Mouse (Mus musculus): ENCODE measurements around the gene Rp9. TPM values are rescaled to one million over a fixed set of nuclear protein-coding genes. Genes with fewer than 3 reads are reported as not detected.
"Not testable (repeated sequence)": the region's sequence is repeated elsewhere in the genome, so short reads cannot be mapped to it uniquely, and the experiment has no call there.

Gene Rp9
- polyA plus RNA-seq, 2 experiments, result 32.5 to 34.1 TPM

DNA sequence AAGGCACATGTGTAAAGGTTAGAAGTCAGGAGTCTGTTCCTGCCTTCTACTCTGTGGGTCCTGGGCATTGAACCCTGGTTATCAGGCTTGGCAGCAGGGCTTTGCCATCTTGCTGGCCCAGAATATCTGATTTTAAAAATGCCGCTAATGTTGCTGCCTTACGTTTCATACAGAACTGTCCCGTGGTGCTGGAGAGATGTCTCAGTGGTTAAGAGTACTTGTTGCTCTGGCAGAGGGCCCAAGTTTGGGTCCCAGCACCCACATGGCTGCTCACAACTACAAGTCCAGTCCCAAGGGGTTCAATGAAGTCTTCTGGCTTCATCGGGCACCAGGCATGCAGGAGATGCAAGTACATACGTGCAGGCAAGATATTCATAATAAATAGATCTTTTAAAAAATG lies 3.3 kb downstream of the Rp9 start:
- ATAC-seq (ENCODE audit: insufficient read depth) (no peak), DNase-seq (ENCODE audit: low read depth in 3 of 3, low spot score in 3 of 3) (no peak)
- 78% methylated on average over 5 of the region's 5 CpGs for WGBS (ENCODE audit: insufficient replicate concordance)
- H3K9me3 ChIP-seq (ENCODE audit: control insufficient read depth, low read length), result no peaks in the 10 kb centered on the region
- H3K27ac ChIP-seq, result no peak overlapping the region
- no peak overlapping the region for H3K4me2 ChIP-seq (ENCODE audit: low read depth)
- H3K36me3 ChIP-seq (replicated peaks; ENCODE audit: control insufficient read depth, insufficient read depth, low read depth), result peaks cover 5% of the 10 kb centered on the region; the same call in 1 of the 2 replicates
- H3K4me3 ChIP-seq (ENCODE audit: insufficient read depth in 1 of 2, low read depth in 2 of 2, low read length in 2 of 2), result no peak overlapping the region
- H3K9ac ChIP-seq (replicated peaks), result no peak overlapping the region
- H3K27me3 ChIP-seq (ENCODE audit: control insufficient read depth, insufficient read depth, low read length), result no peaks in the 10 kb centered on the region
- TF ChIP-seq CTCF (IDR thresholded peaks at IDR 0.05; ENCODE audit: low read depth) (no peak), EP300 (IDR thresholded peaks at IDR 0.05; ENCODE audit: low read depth) (no peak)
- peaks cover 0 to 5% of the 10 kb centered on the region in 2 experiments; a peak in 1 of 4 replicates for H3K4me1 ChIP-seq (replicated peaks; ENCODE audit: control insufficient read depth in 2 of 2, insufficient read depth in 2 of 2, low read length in 1 of 2)

- H3K9ac ChIP-seq (replicated peaks), result no peak overlapping the region
- H3K4me1 ChIP-seq (replicated peaks; ENCODE audit: control insufficient read depth in 2 of 2, insufficient read depth in 2 of 2, low read length in 1 of 2), result no peaks in the 10 kb centered on the region; a peak in 1 of 4 replicates
- no peak for ATAC-seq (ENCODE audit: insufficient read depth)
- no peak overlapping the region for H3K4me3 ChIP-seq (ENCODE audit: insufficient read depth in 1 of 2, low read depth in 2 of 2, low read length in 2 of 2)
- peaks cover 8% of the 10 kb centered on the region; the same call in 1 of the 2 replicates for H3K36me3 ChIP-seq (replicated peaks; ENCODE audit: control insufficient read depth, insufficient read depth, low read depth)
- H3K27ac ChIP-seq, result no peak overlapping the region
- DNase-seq (ENCODE audit: low read depth in 3 of 3, low spot score in 3 of 3), result no peak
- H3K9me3 ChIP-seq (ENCODE audit: control insufficient read depth, low read length), result no peaks in the 10 kb centered on the region
- H3K27me3 ChIP-seq (ENCODE audit: control insufficient read depth, insufficient read depth, low read length), result no peaks in the 10 kb centered on the region
- TF ChIP-seq EP300 (IDR thresholded peaks at IDR 0.05; ENCODE audit: low read depth), result no peak
- no peak for TF ChIP-seq CTCF (IDR thresholded peaks at IDR 0.05; ENCODE audit: low read depth)
- no peak overlapping the region for H3K4me2 ChIP-seq (ENCODE audit: low read depth)
- 73% methylated on average over 3 of the region's 3 CpGs for WGBS (ENCODE audit: insufficient replicate concordance)
Observed at GRCm38 (mm10) chr9:22461946-22462345, 7.6 kb downstream of the Rp9 start.

DNA sequence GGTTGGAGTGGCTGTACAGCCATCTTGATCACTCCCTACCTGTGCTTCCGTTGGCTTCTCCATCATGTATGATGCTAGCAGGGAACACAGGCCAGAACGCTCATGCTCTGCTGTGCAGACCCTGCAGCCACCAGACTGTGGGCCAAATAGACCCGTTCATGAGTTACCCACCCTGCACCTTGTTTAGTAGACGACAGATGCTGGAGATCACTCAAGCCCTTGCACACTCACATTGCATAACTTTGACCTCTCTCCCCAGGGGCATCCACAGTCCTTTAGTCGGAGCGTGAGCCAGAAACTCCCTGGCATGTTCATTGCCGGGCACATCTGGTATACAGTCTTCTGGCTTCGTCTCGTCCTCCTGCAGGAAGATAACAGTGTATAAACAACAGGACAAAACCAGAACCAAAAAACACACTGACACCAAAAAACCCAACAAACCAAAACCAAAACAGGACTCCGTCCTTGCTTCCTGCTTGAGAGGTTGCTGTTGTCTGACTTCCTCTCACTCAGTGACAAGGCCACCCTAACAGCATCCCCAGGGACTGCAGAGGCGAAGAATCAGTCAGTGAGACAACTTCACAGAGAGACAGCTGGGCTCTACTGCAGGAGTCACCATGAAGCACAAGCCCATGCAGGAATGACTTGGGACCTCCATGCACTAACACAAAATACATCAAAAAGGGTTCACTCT lies 12.3 kb downstream of the Rp9 start:
- Histone ChIP-seq H3K36me3 (replicated peaks; ENCODE audit: control insufficient read depth, insufficient read depth, low read depth) (peaks cover 22% of the 10 kb centered on the region), H3K9me3 (ENCODE audit: control insufficient read depth, low read length) (no peaks in the 10 kb centered on the region), H3K4me3 (ENCODE audit: insufficient read depth in 1 of 2, low read depth in 2 of 2, low read length in 2 of 2) (no peak overlapping the region), H3K9ac (replicated peaks) (no peak overlapping the region), H3K27me3 (ENCODE audit: control insufficient read depth, insufficient read depth, low read length) (no peaks in the 10 kb centered on the region), H3K4me2 (ENCODE audit: low read depth) (no peak overlapping the region), H3K27ac (no peak overlapping the region), H3K4me1 (replicated peaks; ENCODE audit: control insufficient read depth in 2 of 2, insufficient read depth in 2 of 2, low read length in 1 of 2) (peaks cover 0 to 16% of the 10 kb centered on the region in 2 experiments; a peak in 2 of 4 replicates)
- ATAC-seq (ENCODE audit: insufficient read depth) (no peak), DNase-seq (ENCODE audit: low read depth in 3 of 3, low spot score in 3 of 3) (no peak)
- TF ChIP-seq CTCF (IDR thresholded peaks at IDR 0.05; ENCODE audit: low read depth) (no peak), EP300 (IDR thresholded peaks at IDR 0.05; ENCODE audit: low read depth) (no peak)
- 78% methylated on average over 11 of the region's 11 CpGs for WGBS (ENCODE audit: insufficient replicate concordance)

GRCm38 (mm10) chr9:22455041-22455440 lies 14.5 kb downstream of the Rp9 start:
- ATAC-seq (ENCODE audit: insufficient read depth) (no peak), DNase-seq (ENCODE audit: low read depth in 3 of 3, low spot score in 3 of 3) (no peak)
- H3K9ac ChIP-seq (replicated peaks), result no peak overlapping the region
- H3K9me3 ChIP-seq (ENCODE audit: control insufficient read depth, low read length), result no peaks in the 10 kb centered on the region
- TF ChIP-seq EP300 (IDR thresholded peaks at IDR 0.05; ENCODE audit: low read depth) (no peak), CTCF (IDR thresholded peaks at IDR 0.05; ENCODE audit: low read depth) (no peak)
- no peaks in the 10 kb centered on the region for H3K27me3 ChIP-seq (ENCODE audit: control insufficient read depth, insufficient read depth, low read length)
- no peak overlapping the region for H3K27ac ChIP-seq
- no peak overlapping the region for H3K4me2 ChIP-seq (ENCODE audit: low read depth)
- H3K4me3 ChIP-seq (ENCODE audit: insufficient read depth in 1 of 2, low read depth in 2 of 2, low read length in 2 of 2), result no peak overlapping the region
- H3K36me3 ChIP-seq (replicated peaks; ENCODE audit: control insufficient read depth, insufficient read depth, low read depth), result peaks cover 37% of the 10 kb centered on the region
- peaks cover 0 to 16% of the 10 kb centered on the region in 2 experiments; a peak in 2 of 4 replicates for H3K4me1 ChIP-seq (replicated peaks; ENCODE audit: control insufficient read depth in 2 of 2, insufficient read depth in 2 of 2, low read length in 1 of 2)

- Histone ChIP-seq H3K36me3 (replicated peaks; ENCODE audit: control insufficient read depth, insufficient read depth, low read depth) (peaks cover 41% of the 10 kb centered on the region), H3K9ac (replicated peaks) (peak within 1 kb of the TSS; percentile 7; the same call in 1 of the 2 replicates), H3K4me2 (ENCODE audit: low read depth) (peak within 1 kb of the TSS; percentile 32), H3K4me1 (replicated peaks; ENCODE audit: control insufficient read depth in 2 of 2, insufficient read depth in 2 of 2, low read length in 1 of 2) (peaks cover 0 to 16% of the 10 kb centered on the region in 2 experiments; a peak in 2 of 4 replicates), H3K27ac (peak within 1 kb of the TSS; percentile 14; the same call in 1 of the 2 replicates)
- not testable (repeated sequence) for DNase-seq (ENCODE audit: low read depth in 3 of 3, low spot score in 3 of 3); ATAC-seq (ENCODE audit: insufficient read depth); H3K27me3 ChIP-seq (ENCODE audit: control insufficient read depth, insufficient read depth, low read length); H3K9me3 ChIP-seq (ENCODE audit: control insufficient read depth, low read length); H3K4me3 ChIP-seq (ENCODE audit: insufficient read depth in 1 of 2, low read depth in 2 of 2, low read length in 2 of 2)
- WGBS (ENCODE audit: insufficient replicate concordance), result 71% methylated on average over 8 of the region's 8 CpGs
Observed at GRCm38 (mm10) chr9:22453990-22454389, 15.6 kb downstream of the Rp9 start, which contains the start of gene Gm17545. Gene Gm17545, plus strand, starts transcription at chr9:22454290.
